In genomic region chr13:34725800-34726476, GRCm38 (mm10) we compare ENCODE assay signal across 9 mouse cellular contexts. TPM values are rescaled to one million over a fixed set of nuclear protein-coding genes. Genes with fewer than 3 reads are reported as not detected.
A peak's percentile ranks its signal among the peaks of the same experiment; 100 is the strongest.
DNase-seq lines count a peak whose midpoint lies in the region; ATAC-seq and TF ChIP-seq lines count a peak whose summit lies in the region.
"Had no signal": no experiment of that assay in that cellular context is flagged by ENCODE, and none has a peak within 500 bp of the region (broad histone marks: within the 10 kb centered on the region; RNA-seq: fewer than 3 reads in every experiment).

No protein-coding gene starts in this region.

- H3K9ac ChIP-seq in forebrain, embryonic 12.5 days, result no peak overlapping the region
- H3K9ac ChIP-seq in intestine, embryonic 15.5 days, result peak overlapping the region; percentile 17; the same call in 1 of the 2 replicates
- H3K9ac ChIP-seq in midbrain, postnatal 0 days (replicated peaks; ENCODE audit: low read length, poor library complexity, severe bottlenecking), result no peak overlapping the region

- 68% methylated on average over 9 of the region's 9 CpGs for WGBS in forebrain, embryonic 10.5 days
- 65% methylated on average over 9 of the region's 9 CpGs for WGBS in forebrain, embryonic 12.5 days
- 4% methylated on average over 9 of the region's 9 CpGs for WGBS in intestine, embryonic 15.5 days
- WGBS in midbrain, postnatal 0 days, result 28% methylated on average over 9 of the region's 9 CpGs

- DNase-seq in forebrain, embryonic 10.5 days (ENCODE audit: extremely low spot score, low spot score), result peak; percentile 18
- DNase-seq in cerebellum, postnatal 36 days, result peak; percentile 63 to 67
- peak; percentile 10 to 14 for DNase-seq in left cerebral cortex, postnatal 36 days (ENCODE audit: low spot score in 2 of 2)
- DNase-seq in midbrain, postnatal 0 days (ENCODE audit: low spot score), result peak; percentile 76
- peak; percentile 72 for DNase-seq in urinary bladder, postnatal 4 days (ENCODE audit: low spot score in 2 of 2)

- peak overlapping the region; percentile 68; the same call in 1 of the 2 replicates for H3K27ac ChIP-seq in forebrain, embryonic 10.5 days
- no peak overlapping the region for H3K27ac ChIP-seq in forebrain, embryonic 12.5 days
- H3K27ac ChIP-seq in intestine, embryonic 15.5 days, result peak overlapping the region; percentile 69
- H3K27ac ChIP-seq in midbrain, postnatal 0 days (ENCODE audit: low read depth, low read length), result no peak overlapping the region

- peaks cover 19% of the 10 kb centered on the region for H3K4me1 ChIP-seq in forebrain, embryonic 10.5 days
- no peaks in the 10 kb centered on the region for H3K4me1 ChIP-seq in forebrain, embryonic 12.5 days
- H3K4me1 ChIP-seq in intestine, embryonic 15.5 days (replicated peaks), result peaks cover 15% of the 10 kb centered on the region; the same call in 1 of the 2 replicates
- H3K4me1 ChIP-seq in midbrain, postnatal 0 days (ENCODE audit: insufficient read depth, low read length), result 0 out of 2 replicates have a peak, but pooled peaks cover 2% of the 10 kb centered on the region

- no peaks in the 10 kb centered on the region for H3K9me3 ChIP-seq in forebrain, embryonic 10.5 days
- no peaks in the 10 kb centered on the region for H3K9me3 ChIP-seq in forebrain, embryonic 12.5 days
- no peaks in the 10 kb centered on the region for H3K9me3 ChIP-seq in intestine, embryonic 15.5 days
- H3K9me3 ChIP-seq in midbrain, postnatal 0 days (ENCODE audit: low read length), result no peaks in the 10 kb centered on the region

- H3K36me3 ChIP-seq in forebrain, embryonic 10.5 days (replicated peaks), result no peaks in the 10 kb centered on the region
- H3K36me3 ChIP-seq in forebrain, embryonic 12.5 days (replicated peaks), result no peaks in the 10 kb centered on the region
- no peaks in the 10 kb centered on the region for H3K36me3 ChIP-seq in intestine, embryonic 15.5 days
- H3K36me3 ChIP-seq in midbrain, postnatal 0 days (ENCODE audit: insufficient read depth, low read length), result no peaks in the 10 kb centered on the region

- intact Hi-C loops in left cerebral cortex, postnatal 36 days (cut with DNase I), result no loop called here

- peak overlapping the region; percentile 10; the same call in 1 of the 2 replicates for H3K4me3 ChIP-seq in forebrain, embryonic 10.5 days
- H3K4me3 ChIP-seq in forebrain, embryonic 12.5 days (replicated peaks), result no peak overlapping the region
- 0 out of 2 replicates have a peak overlapping the region, but pooled peaks have one; percentile 10 for H3K4me3 ChIP-seq in intestine, embryonic 15.5 days (replicated peaks)
- no peak overlapping the region for H3K4me3 ChIP-seq in midbrain, postnatal 0 days (ENCODE audit: low read depth, low read length)

- H3K27me3 ChIP-seq in forebrain, embryonic 10.5 days (ENCODE audit: poor library complexity, severe bottlenecking), result no peaks in the 10 kb centered on the region
- no peaks in the 10 kb centered on the region for H3K27me3 ChIP-seq in forebrain, embryonic 12.5 days
- no peaks in the 10 kb centered on the region for H3K27me3 ChIP-seq in intestine, embryonic 15.5 days (replicated peaks)
- no peaks in the 10 kb centered on the region for H3K27me3 ChIP-seq in midbrain, postnatal 0 days (ENCODE audit: insufficient read depth, low read length)

- no peak for TF ChIP-seq CTCF in midbrain, postnatal 0 days (IDR thresholded peaks at IDR 0.05)

- H3K4me2 ChIP-seq in forebrain, embryonic 12.5 days, result no peak overlapping the region
- H3K4me2 ChIP-seq in intestine, embryonic 15.5 days (replicated peaks), result peak overlapping the region; percentile 55
- H3K4me2 ChIP-seq in midbrain, postnatal 0 days (ENCODE audit: low read depth, low read length, poor library complexity, severe bottlenecking), result peak overlapping the region; percentile 12; the same call in 1 of the 2 replicates

- ATAC-seq in forebrain, embryonic 12.5 days (ENCODE audit: low FRiP score), result no peak
- peak; percentile 44; the same call in 1 of the 2 replicates for ATAC-seq in granulocyte monocyte progenitor cell, adult 5-6 weeks (replicated peaks; ENCODE audit: poor library complexity, severe bottlenecking)
- peak; percentile 91 for ATAC-seq in intestine, embryonic 15.5 days
- ATAC-seq in midbrain, postnatal 0 days (ENCODE audit: low FRiP score), result peak; percentile 62

RNA-seq across cellular contexts. Expression of gene Fam50b, which starts 8.7 kb away (rescaled TPM):
- not detected in 2 replicates for polyA plus RNA-seq in forebrain, embryonic 10.5 days (2016; fragmentation: Nextera tagmentation; extraction: Ambion mirVana)
- polyA plus RNA-seq in forebrain, embryonic 12.5 days (2016; fragmentation: Nextera tagmentation; extraction: Ambion mirVana), result not detected in 2 replicates
- not detected in 2 replicates for total RNA-seq in granulocyte monocyte progenitor cell, adult 5-6 weeks (2014; fragmentation: Nextera tagmentation)
- total RNA-seq in granulocyte monocyte progenitor cell, adult 5-6 weeks (2017), result not detected in 2 replicates
- not detected in 2 replicates for polyA plus RNA-seq in intestine, embryonic 15.5 days (2015; fragmentation: Nextera tagmentation; extraction: Ambion mirVana)
- not detected for total RNA-seq in left cerebral cortex, postnatal 36 days (2021)
- 0.66 TPM in 1 of 2 replicates, not detected in the other for total RNA-seq in midbrain, postnatal 0 days (2014; rRNA removed)
- polyA plus RNA-seq in midbrain, postnatal 0 days (2015; fragmentation: Nextera tagmentation; extraction: Ambion mirVana), result not detected in 2 replicates
- polyA plus RNA-seq: spleen, adult 2 months had no signal

Comparison
In these comparisons a context has a peak if more than half of its experiments do, and no peak if none do; other contexts are left out.
1. H3K27ac ChIP-seq: peak in forebrain, embryonic 10.5 days (single experiment) and intestine, embryonic 15.5 days (single experiment); none in forebrain, embryonic 12.5 days (single experiment) and midbrain, postnatal 0 days (single experiment).
2. H3K4me3 ChIP-seq: peak in forebrain, embryonic 10.5 days (single experiment) and intestine, embryonic 15.5 days (single experiment); none in forebrain, embryonic 12.5 days (single experiment) and midbrain, postnatal 0 days (single experiment).
3. DNase-seq: peak in every context shown above with its lines; median percentile 76 in midbrain, postnatal 0 days; 72 in urinary bladder, postnatal 4 days; 65 in cerebellum, postnatal 36 days; 18 in forebrain, embryonic 10.5 days; 12 in left cerebral cortex, postnatal 36 days.